Mouse (Mus musculus) limb, embryonic 14.5 days (tissue): ENCODE data around the gene Pmpca. TPM values are rescaled to one million over a fixed set of nuclear protein-coding genes. Genes with fewer than 3 reads are reported as not detected.

Experiments
- ATAC-seq: fragments of 200-750 bp; cut with Nextera tagmentation; 2 replicates; pipeline ENCODE4 v1.8.0; 2017; ENCODE audit warnings: low read depth, moderate number of reproducible peaks, moderate TSS enrichment; ENCODE audit not compliant: low FRiP score
- DNase-seq: peaks from one replicate; pipeline ENCODE4 v3.0.0-alpha.2; 2015; ENCODE audit warnings: low spot score
- H3K27ac ChIP-seq: fragments of 300-500 bp; sonication (generic); replicated peaks from 2 replicates; pipeline ENCODE4 v1.5.1; 2014; ENCODE audit warnings: low read depth, mild to moderate bottlenecking, low read length, moderate library complexity, mixed read lengths
- H3K27me3 ChIP-seq: fragments of 300-500 bp; sonication (generic); 2 replicates; pipeline ENCODE4 v1.6.1; 2014; ENCODE audit warnings: low read length, mixed read lengths; ENCODE audit not compliant: control insufficient read depth, insufficient read depth
- H3K36me3 ChIP-seq: fragments of 300-500 bp; sonication (generic); 2 replicates; pipeline ENCODE4 v1.6.1; 2014; ENCODE audit warnings: mild to moderate bottlenecking, low read length, moderate library complexity, mixed read lengths; ENCODE audit not compliant: control insufficient read depth, insufficient read depth
- H3K4me1 ChIP-seq: fragments of 300-500 bp; sonication (generic); 2 replicates; pipeline ENCODE4 v1.6.1; 2014; ENCODE audit warnings: antibody characterized with exemption, low read length, mixed read lengths; ENCODE audit not compliant: control insufficient read depth, insufficient read depth
- H3K4me2 ChIP-seq: fragments of 300-500 bp; sonication (generic); replicated peaks from 2 replicates; pipeline ENCODE4 v1.6.1; 2014; ENCODE audit warnings: low read depth, mild to moderate bottlenecking, low read length, moderate library complexity; ENCODE audit not compliant: severe bottlenecking
- H3K4me3 ChIP-seq: fragments of 300-500 bp; sonication (generic); replicated peaks from 2 replicates; pipeline ENCODE4 v1.5.1; 2014; ENCODE audit warnings: low read length
- H3K9ac ChIP-seq: fragments of 300-500 bp; sonication (generic); 2 replicates; pipeline ENCODE4 v1.6.1; 2014; ENCODE audit warnings: mild to moderate bottlenecking, low read depth, low read length, moderate library complexity; ENCODE audit not compliant: severe bottlenecking
- H3K9me3 ChIP-seq: fragments of 300-500 bp; sonication (generic); 2 replicates; pipeline ENCODE4 v1.6.1; 2016; ENCODE audit warnings: low read length; ENCODE audit not compliant: control insufficient read depth
- POLR2A ChIP-seq: fragments of 200-500 bp; IDR thresholded peaks from 2 replicates; pipeline ENCODE4 v1.8.0; 2012; ENCODE audit warnings: inconsistent platforms, mild to moderate bottlenecking, moderate library complexity, borderline replicate concordance; ENCODE audit not compliant: insufficient read depth, insufficient read length; ENCODE audit errors: extremely low read depth
- WGBS: fragments of 180-500 bp; shearing (Covaris S2); extraction: QIAGEN DNeasy Blood & Tissue Kit; methylation state at CpG from one replicate; pipeline ENCODE4 v1.1.7; 2014; 5-methylcytosine and 5-hydroxymethylcytosine counted together
- polyA plus RNA-seq, 2 experiments: library from polyadenylated mRNA; depleted of rRNA in 1 of 2; stranded (reverse) in 1 of 2; unstranded in 1 of 2; fragments of >200 nt; fragmentation: Nextera tagmentation in 1 of 2; extraction: Ambion mirVana in 1 of 2; gene quantifications; 2 replicates each; pipeline versions ENCODE4 v1.2.1 to v1.2.3; 2012 to 2014

Pmpca gene
- polyA plus RNA-seq, 2 experiments = 72.3 to 106 TPM

GRCm38 (mm10) chr2:26390954-26391353 lies 1.8 kb downstream of the Pmpca start:
- peaks cover 10% of the 10 kb centered on the region for H3K4me1 ChIP-seq

GRCm38 (mm10) chr2:26391617-26392016 lies 2.5 kb downstream of the Pmpca start:
- no peak for TF ChIP-seq POLR2A
- Histone ChIP-seq H3K4me1 (peaks cover 10% of the 10 kb centered on the region), H3K4me2 (no peak overlapping the region), H3K9me3 (no peaks in the 10 kb centered on the region), H3K27ac (no peak overlapping the region), H3K9ac (no peak overlapping the region), H3K36me3 (peaks cover 76% of the 10 kb centered on the region), H3K27me3 (no peaks in the 10 kb centered on the region), H3K4me3 (no peak overlapping the region)
- ATAC-seq (no peak), DNase-seq (no peak)
- 85% methylated on average over 6 of the region's 6 CpGs for WGBS

More at GRCm38 (mm10) chr2:26390954-26391353, 1.8 kb downstream of the Pmpca start:
- Histone ChIP-seq H3K4me3 (no peak overlapping the region), H3K9ac (no peak overlapping the region), H3K27ac (no peak overlapping the region), H3K36me3 (peaks cover 76% of the 10 kb centered on the region), H3K27me3 (no peaks in the 10 kb centered on the region), H3K4me2 (no peak overlapping the region), H3K9me3 (no peaks in the 10 kb centered on the region)
- no peak for TF ChIP-seq POLR2A
- ATAC-seq (no peak), DNase-seq (no peak)
- 85% methylated on average over 3 of the region's 3 CpGs for WGBS

GRCm38 (mm10) chr2:26398978-26399377 lies 9.8 kb downstream of the Pmpca start:
- TF ChIP-seq POLR2A = no peak
- H3K27ac ChIP-seq = no peak overlapping the region
- ATAC-seq = no peak
- WGBS = 88% methylated on average over 8 of the region's 8 CpGs
- H3K27me3 ChIP-seq = no peaks in the 10 kb centered on the region
- DNase-seq = no peak
- no peak overlapping the region for H3K4me2 ChIP-seq
- no peaks in the 10 kb centered on the region for H3K4me1 ChIP-seq
- H3K36me3 ChIP-seq = peaks cover 84% of the 10 kb centered on the region
- no peak overlapping the region for H3K4me3 ChIP-seq
- no peaks in the 10 kb centered on the region for H3K9me3 ChIP-seq
- no peak overlapping the region for H3K9ac ChIP-seq

GRCm38 (mm10) chr2:26399647-26400046 lies 10.5 kb downstream of the Pmpca start:
- H3K9ac ChIP-seq = no peak overlapping the region
- H3K4me1 ChIP-seq = no peaks in the 10 kb centered on the region
- H3K4me3 ChIP-seq = no peak overlapping the region
- no peaks in the 10 kb centered on the region for H3K27me3 ChIP-seq
- no peaks in the 10 kb centered on the region for H3K9me3 ChIP-seq
- TF ChIP-seq POLR2A = no peak
- 84% methylated on average over 5 of the region's 5 CpGs for WGBS
- no peak for DNase-seq
- no peak overlapping the region for H3K4me2 ChIP-seq
- H3K27ac ChIP-seq = no peak overlapping the region
- peaks cover 77% of the 10 kb centered on the region for H3K36me3 ChIP-seq
- no peak for ATAC-seq

- Histone ChIP-seq H3K27ac (no peak overlapping the region), H3K9ac (no peak overlapping the region), H3K9me3 (no peaks in the 10 kb centered on the region), H3K36me3 (peaks cover 76% of the 10 kb centered on the region), H3K4me3 (no peak overlapping the region), H3K4me1 (no peaks in the 10 kb centered on the region), H3K4me2 (no peak overlapping the region), H3K27me3 (no peaks in the 10 kb centered on the region)
- no peak for ATAC-seq
- no peak for DNase-seq
- 90% methylated on average over 5 of the region's 5 CpGs for WGBS
- TF ChIP-seq POLR2A = no peak
These were observed 11.2 kb downstream of the Pmpca start for GRCm38 (mm10) chr2:26400296-26400695.

GRCm38 (mm10) chr2:26401023-26401422 lies 11.9 kb downstream of the Pmpca start:
- H3K27ac ChIP-seq = no peak overlapping the region
- H3K4me2 ChIP-seq = no peak overlapping the region
- H3K4me3 ChIP-seq = no peak overlapping the region
- H3K9me3 ChIP-seq = no peaks in the 10 kb centered on the region
- H3K4me1 ChIP-seq = no peaks in the 10 kb centered on the region
- DNase-seq = no peak
- H3K9ac ChIP-seq = no peak overlapping the region
- 90% methylated on average over 4 of the region's 4 CpGs for WGBS
- H3K36me3 ChIP-seq = peaks cover 70% of the 10 kb centered on the region
- ATAC-seq = no peak
- no peaks in the 10 kb centered on the region for H3K27me3 ChIP-seq
- TF ChIP-seq POLR2A = no peak
